Mouse (Mus musculus): Measurements from ENCODE around the gene Myd88. TPM values are rescaled to one million over a fixed set of nuclear protein-coding genes. Genes with fewer than 3 reads are reported as not detected.

Myd88 gene
- polyA plus RNA-seq, 1 experiment from 2014 or later, result 10.8 TPM

- Histone ChIP-seq H3K4me2 (no peak overlapping the region), H3K9me3 (replicated peaks) (no peaks in the 10 kb centered on the region), H3K9ac (no peak overlapping the region), H3K36me3 (peaks cover 18% of the 10 kb centered on the region), H3K4me3 (no peak overlapping the region), H3K27ac (ENCODE audit: poor library complexity, severe bottlenecking) (no peak overlapping the region), H3K27me3 (replicated peaks) (no peaks in the 10 kb centered on the region), H3K4me1 (replicated peaks) (peaks cover 10% of the 10 kb centered on the region)
- no peak for ATAC-seq (ENCODE audit: insufficient number of reproducible peaks, low FRiP score)
- WGBS, result 55% methylated on average over 3 of the region's 3 CpGs
Measured at GRCm38 (mm10) chr9:119290791-119291190, 50.4 kb downstream of the Myd88 start.

Other genes with a start within 250 kb of the Myd88 start
- gene Plcd1, start 247.9 kb downstream of the Myd88 start, polyA plus RNA-seq (2016; fragmentation: Nextera tagmentation; extraction: Ambion mirVana), result 19.1 and 20.7 TPM in 2 replicates
- gene Dlec1, start 238.9 kb downstream of the Myd88 start, polyA plus RNA-seq (2016; fragmentation: Nextera tagmentation; extraction: Ambion mirVana), result 0.49 and 0.55 TPM in 2 replicates
- 0.35 and 0.78 TPM in 2 replicates for gene Acaa1b, start 184.3 kb downstream of the Myd88 start, polyA plus RNA-seq (2016; fragmentation: Nextera tagmentation; extraction: Ambion mirVana)
- not detected in 2 replicates for gene Gm47289, start 182.2 kb downstream of the Myd88 start, polyA plus RNA-seq (2016; fragmentation: Nextera tagmentation; extraction: Ambion mirVana)
- not detected in 2 replicates for gene Slc22a13, start 132.3 kb downstream of the Myd88 start, polyA plus RNA-seq (2016; fragmentation: Nextera tagmentation; extraction: Ambion mirVana)
- gene Oxsr1, start 19.0 kb downstream of the Myd88 start, polyA plus RNA-seq (2016; fragmentation: Nextera tagmentation; extraction: Ambion mirVana), result 13.5 and 14.9 TPM in 2 replicates
- gene Acaa1a, start 1.7 kb downstream of the Myd88 start, polyA plus RNA-seq (2016; fragmentation: Nextera tagmentation; extraction: Ambion mirVana), result 82.6 and 85.6 TPM in 2 replicates
- 1.6 and 2.4 TPM in 2 replicates for gene Xylb, start 16.0 kb upstream of the Myd88 start, polyA plus RNA-seq (2016; fragmentation: Nextera tagmentation; extraction: Ambion mirVana)
- gene Slc22a14, start 24.1 kb upstream of the Myd88 start, polyA plus RNA-seq (2016; fragmentation: Nextera tagmentation; extraction: Ambion mirVana), result 0.13 TPM in 1 of 2 replicates, not detected in the other
- 23.3 and 28.9 TPM in 2 replicates for gene Acvr2b, start 60.7 kb upstream of the Myd88 start, polyA plus RNA-seq (2016; fragmentation: Nextera tagmentation; extraction: Ambion mirVana)
- gene Exog, start 103.5 kb upstream of the Myd88 start, polyA plus RNA-seq (2016; fragmentation: Nextera tagmentation; extraction: Ambion mirVana), result 15.4 and 15.5 TPM in 2 replicates
- 15.9 and 18.9 TPM in 2 replicates for gene Scn5a, start 237.6 kb upstream of the Myd88 start, polyA plus RNA-seq (2016; fragmentation: Nextera tagmentation; extraction: Ambion mirVana)